Mouse (Mus musculus): ENCODE measurements around the gene Icam4. TPM values are rescaled to one million over a fixed set of nuclear protein-coding genes. Genes with fewer than 3 reads are reported as not detected.
"Not testable (repeated sequence)": the region's sequence is repeated elsewhere in the genome, so short reads cannot be mapped to it uniquely, and the experiment has no call there.

The Icam4 gene
- total RNA-seq, 1 experiment: 1.5 TPM

GRCm38 (mm10) chr9:21007313-21007952, 21.7 kb upstream of the Icam4 start:
- no peak for TF ChIP-seq MAFK (IDR thresholded peaks at IDR 0.05; ENCODE audit: insufficient read depth, low read depth, low read length)
- no peak for TF ChIP-seq ZNF384 (IDR thresholded peaks at IDR 0.05; ENCODE audit: low read depth, low read length)
- TF ChIP-seq ZC3H11A (IDR thresholded peaks at IDR 0.05; ENCODE audit: borderline replicate concordance, low read depth, low read length): no peak
- TF ChIP-seq CHD2 (IDR thresholded peaks at IDR 0.05; ENCODE audit: low read depth, low read length): no peak
- no peak for TF ChIP-seq HCFC1 (IDR thresholded peaks at IDR 0.05; ENCODE audit: borderline replicate concordance, insufficient read depth, low read length)
- in situ Hi-C loops (cut with MboI; ENCODE audit: low sequenced_read_pairs in 2 of 2, unreplicated experiment in 2 of 2): loop anchor here in 1 of 2 experiments (10.0 kb wide), 1 partner anchor 113 kb away; the partner anchor contains the start of gene Eif3g
- Histone ChIP-seq H3K9ac (ENCODE audit: insufficient read depth, low read depth, low read length, poor library complexity, severe bottlenecking) (no peak overlapping the region), H3K27ac (ENCODE audit: insufficient read depth, low read depth, low read length, poor library complexity, severe bottlenecking) (no peak overlapping the region), H3K4me3 (ENCODE audit: insufficient read depth in 1 of 2, low read depth in 1 of 2, low read length in 2 of 2, poor library complexity in 1 of 2, severe bottlenecking in 1 of 2) (no peak overlapping the region), H3K4me1 (ENCODE audit: control insufficient read depth in 2 of 2, insufficient read depth in 2 of 2, low read length in 2 of 2, poor library complexity in 1 of 2) (peaks cover 0 to 7% of the 10 kb centered on the region in 2 experiments; a peak in 2 of 4 replicates), H3K9me3 (ENCODE audit: control insufficient read depth, insufficient read depth, low read depth, low read length) (no peaks in the 10 kb centered on the region), H3K36me3 (ENCODE audit: control insufficient read depth, insufficient read depth, low read length, poor library complexity, severe bottlenecking) (peaks cover 29% of the 10 kb centered on the region)
- DNase-seq (ENCODE audit: low read depth, low spot score): no peak

DNA sequence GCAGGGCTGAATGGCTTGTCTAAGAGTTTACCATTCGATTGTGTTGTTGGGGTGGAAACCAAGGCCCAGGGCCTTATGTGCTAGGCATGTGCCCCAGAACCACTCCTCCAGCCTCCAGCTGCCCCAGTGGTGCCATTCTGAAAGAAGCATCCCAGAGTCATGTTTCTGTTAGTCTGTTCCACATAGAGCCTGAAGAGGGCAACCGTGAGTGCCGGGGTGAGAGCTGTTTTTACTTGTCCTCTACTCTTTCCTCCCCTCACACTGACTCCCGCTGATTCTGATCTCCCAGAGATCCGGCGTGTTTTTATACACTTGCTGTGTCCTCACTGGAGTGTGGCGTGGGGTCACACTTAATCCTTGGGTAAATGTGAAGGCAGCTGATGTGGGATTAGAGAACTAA, 21.2 kb upstream of the Icam4 start:
- no peak for TF ChIP-seq CHD2 (IDR thresholded peaks at IDR 0.05; ENCODE audit: low read depth, low read length)
- TF ChIP-seq MAFK (IDR thresholded peaks at IDR 0.05; ENCODE audit: insufficient read depth, low read depth, low read length): no peak
- TF ChIP-seq ZC3H11A (IDR thresholded peaks at IDR 0.05; ENCODE audit: borderline replicate concordance, low read depth, low read length): no peak
- no peak for TF ChIP-seq ZNF384 (IDR thresholded peaks at IDR 0.05; ENCODE audit: low read depth, low read length)
- no peak for TF ChIP-seq HCFC1 (IDR thresholded peaks at IDR 0.05; ENCODE audit: borderline replicate concordance, insufficient read depth, low read length)
- Histone ChIP-seq H3K9me3 (ENCODE audit: control insufficient read depth, insufficient read depth, low read depth, low read length) (no peaks in the 10 kb centered on the region), H3K36me3 (ENCODE audit: control insufficient read depth, insufficient read depth, low read length, poor library complexity, severe bottlenecking) (peaks cover 29% of the 10 kb centered on the region), H3K4me1 (ENCODE audit: control insufficient read depth in 2 of 2, insufficient read depth in 2 of 2, low read length in 2 of 2, poor library complexity in 1 of 2) (peaks cover 0 to 7% of the 10 kb centered on the region in 2 experiments; a peak in 1 of 4 replicates), H3K9ac (ENCODE audit: insufficient read depth, low read depth, low read length, poor library complexity, severe bottlenecking) (no peak overlapping the region), H3K27ac (ENCODE audit: insufficient read depth, low read depth, low read length, poor library complexity, severe bottlenecking) (peak overlapping the region; percentile 18; the same call in 1 of the 2 replicates), H3K4me3 (ENCODE audit: insufficient read depth in 1 of 2, low read depth in 1 of 2, low read length in 2 of 2, poor library complexity in 1 of 2, severe bottlenecking in 1 of 2) (no peak overlapping the region)
- DNase-seq (ENCODE audit: low read depth, low spot score): no peak
- in situ Hi-C loops (cut with MboI; ENCODE audit: low sequenced_read_pairs in 2 of 2, unreplicated experiment in 2 of 2): loop anchor here in 1 of 2 experiments (10.0 kb wide), 1 partner anchor 113 kb away; the partner anchor contains the start of gene Eif3g

- H3K27ac ChIP-seq (ENCODE audit: insufficient read depth, low read depth, low read length, poor library complexity, severe bottlenecking): no peak overlapping the region
- H3K4me3 ChIP-seq (ENCODE audit: insufficient read depth in 1 of 2, low read depth in 1 of 2, low read length in 2 of 2, poor library complexity in 1 of 2, severe bottlenecking in 1 of 2): no peak overlapping the region
- H3K9me3 ChIP-seq (ENCODE audit: control insufficient read depth, insufficient read depth, low read depth, low read length): no peaks in the 10 kb centered on the region
- peaks cover 29% of the 10 kb centered on the region for H3K36me3 ChIP-seq (ENCODE audit: control insufficient read depth, insufficient read depth, low read length, poor library complexity, severe bottlenecking)
- no peak overlapping the region for H3K9ac ChIP-seq (ENCODE audit: insufficient read depth, low read depth, low read length, poor library complexity, severe bottlenecking)
- TF ChIP-seq ZC3H11A (IDR thresholded peaks at IDR 0.05; ENCODE audit: borderline replicate concordance, low read depth, low read length) (no peak), HCFC1 (IDR thresholded peaks at IDR 0.05; ENCODE audit: borderline replicate concordance, insufficient read depth, low read length) (no peak), CHD2 (IDR thresholded peaks at IDR 0.05; ENCODE audit: low read depth, low read length) (no peak), MAFK (IDR thresholded peaks at IDR 0.05; ENCODE audit: insufficient read depth, low read depth, low read length) (no peak), ZNF384 (IDR thresholded peaks at IDR 0.05; ENCODE audit: low read depth, low read length) (no peak)
- no peak for DNase-seq (ENCODE audit: low read depth, low spot score)
- in situ Hi-C loops (cut with MboI; ENCODE audit: low sequenced_read_pairs in 2 of 2, unreplicated experiment in 2 of 2): no loop called here
- H3K4me1 ChIP-seq (ENCODE audit: control insufficient read depth in 2 of 2, insufficient read depth in 2 of 2, low read length in 2 of 2, poor library complexity in 1 of 2): peaks cover 6 to 12% of the 10 kb centered on the region in 2 experiments; a peak in 3 of 4 replicates
Measured at GRCm38 (mm10) chr9:21010362-21010761, 18.8 kb upstream of the Icam4 start.

- in situ Hi-C loops (cut with MboI; ENCODE audit: low sequenced_read_pairs in 2 of 2, unreplicated experiment in 2 of 2); H3K4me3 ChIP-seq (ENCODE audit: insufficient read depth in 1 of 2, low read depth in 1 of 2, low read length in 2 of 2, poor library complexity in 1 of 2, severe bottlenecking in 1 of 2); H3K9me3 ChIP-seq (ENCODE audit: control insufficient read depth, insufficient read depth, low read depth, low read length); H3K9ac ChIP-seq (ENCODE audit: insufficient read depth, low read depth, low read length, poor library complexity, severe bottlenecking); H3K27ac ChIP-seq (ENCODE audit: insufficient read depth, low read depth, low read length, poor library complexity, severe bottlenecking); DNase-seq (ENCODE audit: low read depth, low spot score): not testable (repeated sequence)
- Histone ChIP-seq H3K36me3 (ENCODE audit: control insufficient read depth, insufficient read depth, low read length, poor library complexity, severe bottlenecking) (peaks cover 26% of the 10 kb centered on the region), H3K4me1 (ENCODE audit: control insufficient read depth in 2 of 2, insufficient read depth in 2 of 2, low read length in 2 of 2, poor library complexity in 1 of 2) (peaks cover 6 to 12% of the 10 kb centered on the region in 2 experiments; a peak in 3 of 4 replicates)
- TF ChIP-seq ZNF384 (IDR thresholded peaks at IDR 0.05; ENCODE audit: low read depth, low read length): peak; percentile 50; the same call in 1 of the 2 replicates
Measured at GRCm38 (mm10) chr9:21010939-21011541, 18.1 kb upstream of the Icam4 start.

All from ES-E14 (cell line).